Mouse (Mus musculus) MN1 (cell line): ENCODE results near the gene Pde7b.

Source experiments
- DNase-seq: peaks from one replicate; pipeline ENCODE4 v3.0.0-alpha.2; 2016; ENCODE audit warnings: low spot score

Pde7b gene

GRCm38 (mm10) chr10:20724906-20725305 lies at the start of gene Pde7b:
Pde7b (minus strand) TSS chr10:20725078.
- peak; percentile 43 for DNase-seq

DNA sequence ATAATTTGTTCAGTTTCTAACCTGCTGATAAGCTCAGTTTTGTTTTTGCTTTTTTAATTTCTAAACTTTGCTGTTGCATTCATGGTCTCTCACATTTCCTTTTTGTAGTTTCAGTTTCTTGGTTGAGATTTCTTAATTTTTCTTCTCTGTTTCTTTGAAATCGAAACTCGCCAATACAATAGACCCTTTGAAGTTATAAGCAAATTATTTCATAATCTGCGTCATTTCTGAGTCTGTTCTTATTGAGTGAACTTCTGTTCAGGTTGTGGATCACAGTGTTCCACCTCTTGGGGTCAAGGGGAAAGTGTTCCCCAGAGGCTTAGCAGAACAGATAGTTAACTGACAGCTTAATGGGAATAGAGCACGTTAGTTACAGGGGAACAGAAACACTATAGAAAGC lies 47.2 kb upstream of the Pde7b start:
- no peak for DNase-seq

GRCm38 (mm10) chr10:20770418-20770888 lies 45.6 kb upstream of the Pde7b start:
- DNase-seq = no peak

- DNase-seq = no peak
These were observed 44.9 kb upstream of the Pde7b start for GRCm38 (mm10) chr10:20769557-20770417.

GRCm38 (mm10) chr10:20764352-20764751 lies 39.5 kb upstream of the Pde7b start:
- DNase-seq = no peak

GRCm38 (mm10) chr10:20758939-20759338 lies 34.1 kb upstream of the Pde7b start:
- DNase-seq = no peak

DNA sequence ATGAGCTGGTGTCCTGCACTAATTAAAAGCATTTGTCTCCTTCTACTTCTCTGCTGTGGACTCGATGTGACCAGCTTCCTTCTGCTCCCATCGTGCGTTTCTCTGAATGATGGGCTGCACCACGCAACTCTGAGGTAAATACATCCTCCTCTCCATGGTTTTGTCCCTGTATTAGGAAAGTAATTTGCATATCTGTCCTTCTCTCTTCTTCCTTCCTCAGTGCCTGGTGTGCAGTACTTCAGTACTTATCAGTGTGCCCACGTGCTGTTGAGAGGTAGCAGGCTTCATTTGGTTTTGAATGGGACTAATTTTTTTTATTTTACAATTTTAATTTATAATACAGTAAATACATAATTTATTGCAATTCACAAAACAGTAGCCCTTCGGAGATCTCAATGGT lies 33.4 kb upstream of the Pde7b start:
- DNase-seq = no peak

- no peak for DNase-seq
These were observed 31.3 kb upstream of the Pde7b start for GRCm38 (mm10) chr10:20756219-20756618.

DNA sequence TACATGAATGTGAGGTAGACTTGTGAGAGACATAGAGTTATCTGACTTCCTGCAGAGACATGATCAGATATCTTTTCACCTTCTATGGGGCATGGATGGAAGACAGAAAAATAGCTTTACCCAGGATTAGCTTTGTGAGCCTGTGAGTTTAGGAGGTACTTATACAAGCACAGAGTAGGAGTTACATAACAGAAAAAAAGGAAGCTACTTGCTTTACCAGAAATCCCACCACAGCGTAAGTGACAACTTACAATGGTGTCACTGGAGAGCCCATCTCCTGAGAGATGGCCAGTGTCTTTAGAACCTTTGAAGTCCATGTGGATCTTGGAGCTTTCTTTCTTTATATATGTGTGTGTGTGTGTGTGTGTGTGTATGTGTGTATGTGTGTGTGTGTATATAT lies 28.0 kb upstream of the Pde7b start:
- no peak for DNase-seq

GRCm38 (mm10) chr10:20750642-20751251 lies 25.9 kb upstream of the Pde7b start:
- no peak for DNase-seq

DNA sequence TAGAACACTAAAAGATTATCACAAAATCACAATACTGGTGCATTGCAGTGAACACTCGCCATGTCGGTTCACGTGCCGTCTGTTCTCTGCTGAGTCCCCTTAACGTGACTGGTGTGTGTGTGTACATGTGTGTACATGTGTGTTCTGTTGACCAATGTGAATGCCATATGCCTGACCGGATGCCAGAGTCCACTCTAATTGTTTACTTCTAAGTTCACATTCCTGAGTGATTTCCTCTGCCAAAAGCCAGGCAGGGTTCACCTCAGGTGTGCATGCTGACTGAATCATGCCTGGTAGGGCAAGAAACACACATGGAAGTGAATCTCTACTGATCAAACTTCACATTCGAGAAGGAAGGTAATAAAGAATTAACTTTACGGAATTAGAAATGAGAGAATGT lies 24.1 kb upstream of the Pde7b start:
- no peak for DNase-seq

- DNase-seq = no peak
These were observed 22.4 kb upstream of the Pde7b start for GRCm38 (mm10) chr10:20747229-20747628.

GRCm38 (mm10) chr10:20739801-20740200 lies 14.9 kb upstream of the Pde7b start:
- DNase-seq = no peak

DNA sequence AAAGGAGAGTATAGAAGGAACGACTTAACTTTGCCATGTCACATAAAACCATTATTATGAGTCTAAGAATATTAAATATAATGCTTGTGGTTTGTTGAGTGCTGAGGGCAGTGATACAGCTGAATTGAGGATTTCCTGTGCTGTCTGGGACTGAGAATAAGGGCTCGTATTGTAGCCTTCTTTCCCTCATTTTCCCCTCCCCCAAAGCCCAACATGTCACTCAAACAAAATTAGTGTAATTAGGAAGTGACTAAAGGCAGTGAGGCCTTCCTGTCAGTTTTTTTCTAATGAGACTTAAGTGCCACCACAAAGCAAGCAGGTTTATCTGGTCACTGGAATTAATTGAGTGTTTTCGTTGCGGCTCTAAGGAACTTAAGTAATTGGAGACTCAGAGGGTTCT lies 12.3 kb upstream of the Pde7b start:
- DNase-seq = peak; percentile 27

GRCm38 (mm10) chr10:20735775-20736449 lies 11.0 kb upstream of the Pde7b start:
- DNase-seq = no peak

DNA sequence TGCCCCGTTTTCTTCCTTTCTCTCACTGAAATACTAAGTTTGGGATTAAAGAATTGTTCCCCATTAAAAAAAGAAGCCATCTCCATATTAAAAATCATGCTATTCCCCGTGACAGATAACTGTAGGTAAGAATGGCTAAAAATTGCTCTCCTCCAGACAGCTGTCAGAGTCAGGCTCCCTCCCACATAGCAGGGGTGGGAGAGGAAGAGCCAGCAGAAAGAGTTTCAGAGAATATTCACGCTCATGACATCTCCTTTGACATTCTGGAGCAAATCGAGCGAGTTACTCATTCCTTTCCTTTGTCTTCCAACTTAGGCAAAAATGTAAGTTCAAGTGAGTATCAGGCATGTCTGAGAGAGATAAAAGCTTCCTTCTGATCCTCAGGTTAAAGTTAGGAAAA lies 8.7 kb upstream of the Pde7b start:
- DNase-seq = no peak

DNA sequence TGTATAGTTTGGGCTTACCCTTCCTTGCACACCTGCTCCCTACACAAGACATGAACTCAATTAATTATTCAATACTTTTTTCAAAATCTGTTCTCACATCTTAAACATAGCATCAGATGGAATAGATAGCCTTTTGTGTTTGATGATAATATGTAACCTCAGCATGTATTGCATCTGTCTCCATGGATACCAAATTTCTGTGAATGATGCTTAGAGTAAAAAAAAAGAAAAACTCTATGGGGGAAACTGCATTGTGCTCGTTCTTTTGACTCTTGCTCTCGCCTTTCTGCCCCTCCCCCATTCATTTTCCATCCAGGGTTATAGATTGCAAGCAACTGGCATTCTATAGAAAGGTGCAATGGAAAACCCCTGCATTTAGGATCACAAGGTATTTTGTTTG lies 7.3 kb upstream of the Pde7b start:
- no peak for DNase-seq

DNA sequence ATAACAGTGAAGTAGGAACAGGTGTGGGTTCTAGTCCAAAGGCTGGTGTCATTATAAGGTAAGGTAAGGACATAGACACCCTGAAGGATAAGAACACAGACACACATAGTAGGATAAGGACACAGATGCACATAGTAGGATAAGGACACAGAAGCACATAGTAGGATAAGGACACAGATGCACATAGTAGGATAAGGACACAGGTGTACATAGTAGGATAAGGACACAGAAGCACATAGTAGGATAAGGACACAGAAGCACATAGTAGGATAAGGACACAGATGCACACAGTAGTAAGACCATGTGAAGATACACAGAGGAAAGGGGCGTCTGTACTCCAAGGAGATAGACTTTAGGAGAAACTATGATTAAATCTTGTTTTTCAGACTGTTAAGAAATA lies 5.2 kb upstream of the Pde7b start:
- no peak for DNase-seq

DNA sequence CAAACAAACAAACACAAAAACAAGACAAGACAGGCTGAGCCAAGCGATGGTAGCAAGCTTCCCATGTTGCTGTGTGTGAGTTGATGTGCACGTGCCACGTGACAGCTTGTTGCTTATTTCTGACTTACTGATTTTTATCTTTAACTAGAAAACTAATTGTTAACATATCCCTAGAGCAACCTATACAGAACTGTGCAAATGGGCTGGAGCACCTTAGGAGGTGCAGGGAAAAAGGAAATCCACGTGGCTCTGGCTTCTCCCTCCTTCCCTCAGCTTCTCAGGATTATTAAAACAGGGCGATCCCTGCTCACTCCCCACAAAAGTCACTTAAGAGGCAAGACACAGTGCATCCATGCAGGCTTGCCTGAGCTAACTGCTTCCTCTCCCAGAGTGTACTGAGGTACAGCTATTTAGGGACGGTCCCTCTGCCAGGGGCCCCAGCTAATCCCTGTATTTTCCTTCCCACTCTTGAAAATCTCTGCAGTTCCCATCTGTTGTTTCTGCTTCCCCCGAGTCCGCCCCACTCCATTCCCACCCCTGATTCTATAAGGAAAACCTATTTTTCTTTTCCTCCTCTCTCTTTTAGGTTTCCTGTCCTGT lies 606 bp upstream of the Pde7b start:
- no peak for DNase-seq

DNA sequence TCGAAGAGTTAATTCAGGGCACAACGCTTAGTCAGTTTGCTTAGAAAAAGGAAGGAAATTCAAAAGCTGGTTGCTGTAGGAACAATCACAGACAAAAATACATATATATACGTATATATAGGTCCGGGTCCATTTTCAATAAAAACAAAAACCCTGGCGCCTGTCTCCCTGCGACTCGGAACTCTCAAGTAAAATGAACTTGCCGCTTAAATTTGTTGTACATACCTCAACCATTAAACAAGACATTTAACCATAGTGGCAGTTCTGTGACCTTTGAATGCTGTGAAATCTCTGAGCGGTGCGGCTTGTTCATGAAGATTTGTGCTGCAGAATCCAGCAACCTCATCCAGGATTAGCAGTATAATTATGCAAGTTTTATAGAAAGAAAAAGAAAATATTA lies 427 bp downstream of the Pde7b start:
- no peak for DNase-seq

- DNase-seq = no peak
These were observed 916 bp downstream of the Pde7b start for GRCm38 (mm10) chr10:20723962-20724361.

GRCm38 (mm10) chr10:20723521-20723915 lies 1.4 kb downstream of the Pde7b start:
- DNase-seq = peak; percentile 25
